Mouse (Mus musculus) MEL (cell line): ENCODE data around the gene Lrrc4c. TPM values are rescaled to one million over a fixed set of nuclear protein-coding genes. Genes with fewer than 3 reads are reported as not detected.

Experiments used
- DNase-seq: peaks from one replicate; pipeline ENCODE4 v3.0.0; 2011; ENCODE audit warnings: low read depth, low spot score
- H3K27ac ChIP-seq: 2 replicates; pipeline ENCODE4 v1.5.1; 2012; ENCODE audit warnings: low read depth, mild to moderate bottlenecking, control low read depth, low read length, moderate library complexity; ENCODE audit not compliant: control insufficient read depth
- H3K27me3 ChIP-seq, 2 experiments: fragments of 150-350 bp in 1 of 2; sonication (generic) in 1 of 2; 2 replicates each; pipeline ENCODE4 v1.6.1; 2012; ENCODE audit warnings: low read length in 2 of 2, mild to moderate bottlenecking in 2 of 2, improper control_type of control experiment in 1 of 2, moderate library complexity in 1 of 2; ENCODE audit not compliant: insufficient read depth in 2 of 2, control insufficient read depth in 1 of 2
- H3K36me3 ChIP-seq, 2 experiments: 2 replicates each; pipeline ENCODE4 v1.6.1; 2012 to 2014; ENCODE audit warnings: low read length in 2 of 2, improper control_type of control experiment in 1 of 2, inconsistent platforms in 1 of 2, mild to moderate bottlenecking in 1 of 2; ENCODE audit not compliant: insufficient read depth in 2 of 2, control insufficient read depth in 1 of 2
- H3K4me1 ChIP-seq, 2 experiments: fragments of 150-350 bp in 1 of 2; sonication (generic) in 1 of 2; 2 replicates each; pipeline ENCODE4 v1.6.1; 2012; ENCODE audit warnings: low read length in 2 of 2, improper control_type of control experiment in 1 of 2, mild to moderate bottlenecking in 1 of 2; ENCODE audit not compliant: insufficient read depth in 2 of 2, control insufficient read depth in 1 of 2
- H3K4me3 ChIP-seq, 2 experiments: fragments of 150-350 bp in 1 of 2; sonication (generic) in 1 of 2; 2 replicates each; pipeline ENCODE4 v1.5.1; 2012; ENCODE audit warnings: low read depth in 2 of 2, low read length in 2 of 2, mild to moderate bottlenecking in 2 of 2, moderate library complexity in 2 of 2, control low read depth in 1 of 2, improper control_type of control experiment in 1 of 2; ENCODE audit not compliant: control insufficient read depth in 1 of 2, insufficient read depth in 1 of 2
- H3K79me2 ChIP-seq: 2 replicates; pipeline ENCODE4 v1.6.1; 2012; ENCODE audit warnings: mild to moderate bottlenecking, low read length, moderate library complexity; ENCODE audit not compliant: control insufficient read depth, poor library complexity, insufficient read depth
- H3K9ac ChIP-seq: 2 replicates; pipeline ENCODE4 v1.6.1; 2012; ENCODE audit warnings: low read depth, mild to moderate bottlenecking, control low read depth, low read length, moderate library complexity; ENCODE audit not compliant: control insufficient read depth, poor library complexity, severe bottlenecking
- H3K9me3 ChIP-seq: fragments of 150-350 bp; sonication (generic); replicated peaks from 2 replicates; pipeline ENCODE4 v1.6.1; 2012; ENCODE audit warnings: mild to moderate bottlenecking, low read length, improper control_type of control experiment, moderate library complexity; ENCODE audit not compliant: insufficient read depth
- BHLHE40 ChIP-seq: IDR thresholded peaks from 2 replicates; pipeline ENCODE4 v1.6.1; 2012; ENCODE audit warnings: low read depth, mild to moderate bottlenecking, inconsistent platforms, low read length, improper control_type of control experiment, borderline replicate concordance
- CHD1 ChIP-seq: IDR thresholded peaks from 2 replicates; pipeline ENCODE4 v1.6.1; 2012; ENCODE audit warnings: low read depth, mild to moderate bottlenecking, inconsistent platforms, low read length, improper control_type of control experiment
- ELF1 ChIP-seq: IDR thresholded peaks from 2 replicates; pipeline ENCODE4 v1.6.1; 2014; ENCODE audit warnings: low read depth, mild to moderate bottlenecking, inconsistent platforms, low read length, improper control_type of control experiment, moderate library complexity
- GABPA ChIP-seq: IDR thresholded peaks from 2 replicates; pipeline ENCODE4 v1.6.1; 2012; ENCODE audit warnings: low read depth, mild to moderate bottlenecking, inconsistent platforms, low read length, improper control_type of control experiment, moderate library complexity
- JUND ChIP-seq: IDR thresholded peaks from 2 replicates; pipeline ENCODE4 v1.6.1; 2011; ENCODE audit warnings: low read depth, mild to moderate bottlenecking, improper control_type of control experiment, low read length
- MAFK ChIP-seq: IDR thresholded peaks from 2 replicates; pipeline ENCODE4 v1.6.1; 2011; ENCODE audit warnings: low read depth, mild to moderate bottlenecking, low read length, improper control_type of control experiment, borderline replicate concordance
- MXI1 ChIP-seq: IDR thresholded peaks from 2 replicates; pipeline ENCODE4 v1.6.1; 2011; ENCODE audit warnings: mild to moderate bottlenecking, low read depth, low read length, improper control_type of control experiment
- MYB ChIP-seq: IDR thresholded peaks from 2 replicates; pipeline ENCODE4 v1.6.1; 2011; ENCODE audit warnings: mild to moderate bottlenecking, low read depth, low read length, improper control_type of control experiment
- POLR2A ChIP-seq, 2 experiments: IDR thresholded peaks; 2 replicates each; pipeline ENCODE4 v1.6.1; 2011 to 2012; ENCODE audit warnings: low read length in 2 of 2, mild to moderate bottlenecking in 2 of 2, control low read depth in 1 of 2, improper control_type of control experiment in 1 of 2, low read depth in 1 of 2, moderate library complexity in 1 of 2; ENCODE audit not compliant: control insufficient read depth in 1 of 2, insufficient read depth in 1 of 2, poor library complexity in 1 of 2
- SIN3A ChIP-seq: IDR thresholded peaks from 2 replicates; pipeline ENCODE4 v1.6.1; 2012; ENCODE audit warnings: low read length, improper control_type of control experiment, inconsistent platforms
- SMC3 ChIP-seq: IDR thresholded peaks from 2 replicates; pipeline ENCODE4 v1.6.1; 2011; ENCODE audit warnings: low read depth, low read length, improper control_type of control experiment
- TAL1 ChIP-seq: IDR thresholded peaks from 2 replicates; pipeline ENCODE4 v1.6.1; 2012; ENCODE audit warnings: mild to moderate bottlenecking, inconsistent platforms, low read length, moderate library complexity, mixed read lengths
- TBP ChIP-seq: IDR thresholded peaks from 2 replicates; pipeline ENCODE4 v1.8.0; 2011; ENCODE audit warnings: low read depth, low read length, improper control_type of control experiment
- UBTF ChIP-seq: IDR thresholded peaks from 2 replicates; pipeline ENCODE4 v1.6.1; 2012; ENCODE audit warnings: low read depth, mild to moderate bottlenecking, inconsistent platforms, low read length, improper control_type of control experiment, moderate library complexity, borderline replicate concordance; ENCODE audit not compliant: insufficient read depth
- USF1 ChIP-seq: IDR thresholded peaks from 2 replicates; pipeline ENCODE4 v1.6.1; 2014; ENCODE audit warnings: low read depth, mild to moderate bottlenecking, inconsistent platforms, low read length, improper control_type of control experiment, moderate library complexity
- USF2 ChIP-seq, 2 experiments: IDR thresholded peaks; 2 replicates each; pipeline ENCODE4 v1.6.1; 2011 to 2012; ENCODE audit warnings: improper control_type of control experiment in 2 of 2, low read length in 2 of 2, borderline replicate concordance in 1 of 2, inconsistent platforms in 1 of 2, low read depth in 1 of 2, mild to moderate bottlenecking in 1 of 2; ENCODE audit not compliant: insufficient read depth in 1 of 2
- ZKSCAN1 ChIP-seq: IDR thresholded peaks from 2 replicates; pipeline ENCODE4 v1.6.1; 2012; ENCODE audit warnings: low read depth, mild to moderate bottlenecking, inconsistent platforms, low read length, improper control_type of control experiment, moderate library complexity
- ZNF384 ChIP-seq: IDR thresholded peaks from 2 replicates; pipeline ENCODE4 v1.6.1; 2012; ENCODE audit warnings: low read depth, mild to moderate bottlenecking, inconsistent platforms, low read length, improper control_type of control experiment
- polyA plus RNA-seq, 2 experiments: library from polyadenylated mRNA; stranded (reverse) in 1 of 2; unstranded in 1 of 2; fragments of >175 nt in 1 of 2; fragments of >200 nt in 1 of 2; gene quantifications; 2 replicates each; pipeline versions ENCODE4 v1.2.1 to v1.2.4; 2012; ENCODE audit warnings: low replicate concordance in 2 of 2, low read depth in 1 of 2; ENCODE audit not compliant: insufficient read length in 2 of 2, insufficient read depth in 1 of 2, missing spikeins in 1 of 2
- total RNA-seq: library from RNA; depleted of rRNA; stranded (reverse); fragments of 300-350 nt; gene quantifications from 2 replicates; pipeline ENCODE4 v1.2.3, GENCODE M21; 2012

The Lrrc4c gene
- total and polyA plus RNA-seq, 3 experiments = not detected

GRCm38 (mm10) chr2:97544673-97545071 lies 1226.7 kb downstream of the Lrrc4c start:
- H3K9me3 ChIP-seq = no peaks in the 10 kb centered on the region
- no peaks in the 10 kb centered on the region for H3K79me2 ChIP-seq
- no peak overlapping the region for H3K9ac ChIP-seq
- H3K27me3 ChIP-seq = no peaks in the 10 kb centered on the region
- no peak overlapping the region for H3K4me3 ChIP-seq
- no peak overlapping the region for H3K27ac ChIP-seq
- no peak for TF ChIP-seq JUND
- TF ChIP-seq POLR2A (IDR thresholded peaks at IDR 0.05; ENCODE audit: control insufficient read depth in 1 of 2, insufficient read depth in 1 of 2, low read depth in 1 of 2, low read length in 2 of 2, poor library complexity in 1 of 2) = no peak
- no peak for TF ChIP-seq CHD1
- no peak for TF ChIP-seq GABPA
- TF ChIP-seq USF1 = no peak
- no peak for TF ChIP-seq BHLHE40
- no peak for TF ChIP-seq TBP
- no peak for TF ChIP-seq SMC3
- TF ChIP-seq ZKSCAN1 = no peak
- no peak for TF ChIP-seq ZNF384
- TF ChIP-seq MYB = no peak
- no peak for TF ChIP-seq TAL1
- TF ChIP-seq SIN3A = no peak
- no peak for TF ChIP-seq ELF1
- H3K36me3 ChIP-seq = no peaks in the 10 kb centered on the region
- DNase-seq = no peak
- no peaks in the 10 kb centered on the region; a peak in 1 of 4 replicates for H3K4me1 ChIP-seq

GRCm38 (mm10) chr2:97545946-97546345 lies 1228.0 kb downstream of the Lrrc4c start:
- Histone ChIP-seq H3K4me3 (no peak overlapping the region), H3K4me1 (no peaks in the 10 kb centered on the region; a peak in 1 of 4 replicates), H3K36me3 (no peaks in the 10 kb centered on the region), H3K27ac (no peak overlapping the region), H3K9ac (no peak overlapping the region), H3K27me3 (no peaks in the 10 kb centered on the region), H3K9me3 (no peaks in the 10 kb centered on the region), H3K79me2 (no peaks in the 10 kb centered on the region)
- TF ChIP-seq USF2 (IDR thresholded peaks at IDR 0.05; ENCODE audit: borderline replicate concordance in 1 of 2, insufficient read depth in 1 of 2, low read depth in 1 of 2, low read length in 2 of 2) (no peak), MXI1 (no peak), CHD1 (no peak), MYB (no peak), UBTF (no peak), GABPA (no peak), MAFK (no peak), SMC3 (no peak)
- DNase-seq = no peak
